Mouse (Mus musculus) lung, adult 2 months (tissue): ENCODE results near the gene Fat3.

Experiments
- CTCF ChIP-seq: fragments of 200-500 bp; IDR thresholded peaks from 2 replicates; pipeline ENCODE4 v1.5.1; 2011; ENCODE audit warnings: mild to moderate bottlenecking, low read length, control low read depth; ENCODE audit not compliant: insufficient read depth
- POLR2A ChIP-seq: fragments of 200-500 bp; IDR thresholded peaks from 2 replicates; pipeline ENCODE4 v1.6.1; 2011; ENCODE audit warnings: low read depth, mild to moderate bottlenecking, control low read depth, low read length, borderline replicate concordance; ENCODE audit errors: extremely low read depth

DNA sequence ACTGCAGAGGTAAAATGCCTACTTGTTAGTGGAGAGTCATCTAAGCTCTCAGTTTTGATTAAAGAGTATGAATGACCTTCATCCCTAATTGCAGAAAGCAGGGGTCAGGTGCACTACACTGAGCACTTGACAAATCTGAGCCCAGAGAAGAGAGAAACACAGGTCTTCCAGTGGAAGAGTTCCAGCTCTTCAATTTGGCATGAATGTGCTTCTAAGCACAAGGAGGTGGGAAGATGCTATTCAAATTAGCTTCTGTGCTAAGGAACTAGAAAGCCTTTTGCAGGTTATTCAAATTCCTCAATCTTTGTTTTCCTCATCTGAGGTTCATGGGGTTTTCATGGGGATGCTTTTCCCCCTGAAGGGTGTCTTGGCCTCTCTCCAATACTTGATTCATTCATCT is 194.9 kb downstream of the Fat3 start:
- TF ChIP-seq CTCF = no peak
- no peak for TF ChIP-seq POLR2A
